Mouse (Mus musculus) left cerebral cortex, adult 11 months (tissue): ENCODE results near the gene Rab33a.

Experiments
- DNase-seq: peaks from one replicate; pipeline ENCODE4 v3.0.0; 2022; ENCODE audit warnings: low spot score

The Rab33a gene

GRCm38 (mm10) chrX:48518808-48519548 is at the start of gene Rab33a:
Gene Rab33a (plus strand): TSS chrX:48519285.
- peak; percentile 55 for DNase-seq

GRCm38 (mm10) chrX:48481095-48481494 is 38.0 kb upstream of the Rab33a start:
- no peak for DNase-seq

GRCm38 (mm10) chrX:48481687-48482086 is 37.4 kb upstream of the Rab33a start:
- DNase-seq, result no peak

- DNase-seq, result no peak
Observed at GRCm38 (mm10) chrX:48493763-48494162, 25.3 kb upstream of the Rab33a start.

- DNase-seq, result peak; percentile 80
Observed at GRCm38 (mm10) chrX:48513166-48513807, 5.8 kb upstream of the Rab33a start, which contains the start of gene Aifm1. Gene Aifm1 (minus strand): TSS chrX:48513563.

GRCm38 (mm10) chrX:48513824-48514223 is 5.3 kb upstream of the Rab33a start:
- no peak for DNase-seq

- DNase-seq, result peak; percentile 42
Observed at GRCm38 (mm10) chrX:48518211-48518807, 776 bp upstream of the Rab33a start.

- no peak for DNase-seq
Observed at GRCm38 (mm10) chrX:48519549-48520085, 532 bp downstream of the Rab33a start.

- DNase-seq, result no peak
Observed at GRCm38 (mm10) chrX:48521651-48522050, 2.6 kb downstream of the Rab33a start.

GRCm38 (mm10) chrX:48523512-48523911 is 4.4 kb downstream of the Rab33a start:
- DNase-seq, result no peak

- DNase-seq, result no peak
Observed at GRCm38 (mm10) chrX:48525332-48525731, 6.2 kb downstream of the Rab33a start.

- DNase-seq, result peak; percentile 19
Observed at GRCm38 (mm10) chrX:48525866-48526265, 6.8 kb downstream of the Rab33a start.

- DNase-seq, result no peak
Observed at GRCm38 (mm10) chrX:48526435-48526834, 7.3 kb downstream of the Rab33a start.

- DNase-seq, result peak; percentile 62
Observed at GRCm38 (mm10) chrX:48532175-48532574, 13.1 kb downstream of the Rab33a start.
